ENCODE assay signal across 8 mouse cellular contexts in genomic region chr7:25626509-25627430, GRCm38 (mm10). TPM values are rescaled to one million over a fixed set of nuclear protein-coding genes. Genes with fewer than 3 reads are reported as not detected.
DNase-seq lines count a peak whose midpoint lies in the region; ATAC-seq and TF ChIP-seq lines count a peak whose summit lies in the region.

Gene B3gnt8, plus strand, starts transcription at chr7:25626654.

- intact Hi-C loops in heart, postnatal 36 days (cut with DNase I), result no loop called here

- H3K9ac ChIP-seq in limb, embryonic 15.5 days, result peak within 1 kb of the TSS; percentile 45
- 0 out of 2 replicates have a peak within 1 kb of the TSS, but pooled peaks have one; percentile 9 for H3K9ac ChIP-seq in midbrain, embryonic 15.5 days

- H3K27me3 ChIP-seq in spleen, adult 2 months (ENCODE audit: control insufficient read depth, insufficient read depth, low read length), result no peaks in the 10 kb centered on the region
- H3K27me3 ChIP-seq in forebrain, embryonic 10.5 days (ENCODE audit: poor library complexity, severe bottlenecking), result peaks cover 33% of the 10 kb centered on the region
- H3K27me3 ChIP-seq in limb, embryonic 15.5 days, result peaks cover 8% of the 10 kb centered on the region; the same call in 1 of the 2 replicates
- H3K27me3 ChIP-seq in midbrain, embryonic 15.5 days (replicated peaks), result peaks cover 16% of the 10 kb centered on the region

- TF ChIP-seq CTCF in spleen, adult 2 months (IDR thresholded peaks at IDR 0.05; ENCODE audit: extremely low read depth, insufficient read depth, insufficient read length, insufficient replicate concordance), result no peak

- ATAC-seq in limb, embryonic 15.5 days (ENCODE audit: insufficient number of reproducible peaks, low FRiP score, low TSS enrichment, low read depth), result 0 out of 2 replicates have a peak, but pooled peaks have one; percentile 22
- no peak for ATAC-seq in midbrain, embryonic 15.5 days (replicated peaks)

- peak within 1 kb of the TSS; percentile 79 for H3K27ac ChIP-seq in spleen, adult 2 months (ENCODE audit: insufficient read depth, low read length)
- peak within 1 kb of the TSS; percentile 62 for H3K27ac ChIP-seq in forebrain, embryonic 10.5 days
- peak within 1 kb of the TSS; percentile 72 for H3K27ac ChIP-seq in limb, embryonic 15.5 days
- no peak within 1 kb of the TSS for H3K27ac ChIP-seq in midbrain, embryonic 15.5 days

- DNase-seq in spleen, adult 2 months (ENCODE audit: low read depth in 1 of 2, low spot score in 2 of 2), result peak in 1 of 2 experiments; percentile 56
- no peak for DNase-seq in spleen, adult 12 weeks (ENCODE audit: low spot score)
- DNase-seq in forebrain, embryonic 10.5 days (ENCODE audit: extremely low spot score, low spot score), result no peak
- peak; percentile 64 to 79 for DNase-seq in heart, postnatal 36 days
- no peak for DNase-seq in Muller cell, postnatal 12 days (ENCODE audit: inconsistent ontology term)
- no peak for DNase-seq in left cerebral cortex, adult 9 months (ENCODE audit: low spot score in 2 of 2)

- WGBS in spleen, adult 2 months, result 21% methylated on average over 29 of the region's 29 CpGs
- 21% methylated on average over 29 of the region's 29 CpGs for WGBS in forebrain, embryonic 10.5 days
- WGBS in limb, embryonic 15.5 days, result 16% methylated on average over 28 of the region's 29 CpGs
- WGBS in midbrain, embryonic 15.5 days, result 22% methylated on average over 29 of the region's 29 CpGs

- H3K36me3 ChIP-seq in spleen, adult 2 months (ENCODE audit: control insufficient read depth, insufficient read depth, low read length), result peaks cover 40% of the 10 kb centered on the region
- peaks cover 40% of the 10 kb centered on the region for H3K36me3 ChIP-seq in forebrain, embryonic 10.5 days (replicated peaks)
- H3K36me3 ChIP-seq in limb, embryonic 15.5 days, result peaks cover 59% of the 10 kb centered on the region
- peaks cover 19% of the 10 kb centered on the region for H3K36me3 ChIP-seq in midbrain, embryonic 15.5 days (replicated peaks)

- peak within 1 kb of the TSS; percentile 77 for H3K4me2 ChIP-seq in limb, embryonic 15.5 days
- H3K4me2 ChIP-seq in midbrain, embryonic 15.5 days, result peak within 1 kb of the TSS; percentile 35

- H3K9me3 ChIP-seq in forebrain, embryonic 10.5 days, result no peaks in the 10 kb centered on the region
- H3K9me3 ChIP-seq in limb, embryonic 15.5 days, result no peaks in the 10 kb centered on the region
- no peaks in the 10 kb centered on the region for H3K9me3 ChIP-seq in midbrain, embryonic 15.5 days

- H3K4me1 ChIP-seq in spleen, adult 2 months (ENCODE audit: control insufficient read depth, insufficient read depth, insufficient read length), result peaks cover 21% of the 10 kb centered on the region
- H3K4me1 ChIP-seq in forebrain, embryonic 10.5 days, result peaks cover 17% of the 10 kb centered on the region
- H3K4me1 ChIP-seq in limb, embryonic 15.5 days, result peaks cover 30% of the 10 kb centered on the region
- H3K4me1 ChIP-seq in midbrain, embryonic 15.5 days, result peaks cover 6% of the 10 kb centered on the region

- peak within 1 kb of the TSS; percentile 63 for H3K4me3 ChIP-seq in spleen, adult 2 months (ENCODE audit: extremely low read depth, insufficient read depth, insufficient read length)
- peak within 1 kb of the TSS; percentile 48 for H3K4me3 ChIP-seq in forebrain, embryonic 10.5 days
- H3K4me3 ChIP-seq in limb, embryonic 15.5 days, result peak within 1 kb of the TSS; percentile 44
- H3K4me3 ChIP-seq in midbrain, embryonic 15.5 days, result peak within 1 kb of the TSS; percentile 4; the same call in 1 of the 2 replicates

- no peak for TF ChIP-seq POLR2A in spleen, adult 2 months (IDR thresholded peaks at IDR 0.05; ENCODE audit: low read depth, low read length)

RNA-seq across cellular contexts. Expression of gene B3gnt8, which starts in this region (rescaled TPM):
- polyA plus RNA-seq in spleen, adult 2 months (2012; rRNA removed), result 54.8 and 71.5 TPM in 2 replicates
- polyA plus RNA-seq in forebrain, embryonic 10.5 days (2016; fragmentation: Nextera tagmentation; extraction: Ambion mirVana), result 0.79 and 1.1 TPM in 2 replicates
- total RNA-seq in heart, postnatal 36 days (2021), result 1 to 10 TPM; 2.6 to 4.6 TPM
- polyA plus RNA-seq in limb, embryonic 15.5 days (2015; fragmentation: Nextera tagmentation; extraction: Ambion mirVana), result 9.3 and 11.8 TPM in 2 replicates
- polyA plus RNA-seq in midbrain, embryonic 15.5 days (2015; fragmentation: Nextera tagmentation; extraction: Ambion mirVana), result 0.68 and 0.88 TPM in 2 replicates

Comparison
In these comparisons a context has a peak if more than half of its experiments do, and no peak if none do; other contexts are left out.
1. DNase-seq: peak in heart, postnatal 36 days (2 of 2); none in spleen, adult 12 weeks (single experiment), forebrain, embryonic 10.5 days (single experiment), Muller cell, postnatal 12 days (single experiment) and left cerebral cortex, adult 9 months (0 of 2).
2. H3K4me3 ChIP-seq: peak in every context shown above with its lines; median percentile 63 in spleen, adult 2 months; 48 in forebrain, embryonic 10.5 days; 44 in limb, embryonic 15.5 days; 4 in midbrain, embryonic 15.5 days.